Mouse (Mus musculus) spleen, adult 2 months (tissue): ENCODE measurements at regions not wholly inside any gene's neighbourhood (a gene's known extent, or its start where the extent isn't known, plus 50 kb on each side); places are given as distances from the start of the nearest gene placed in this dataset.

Experiments used
- CTCF ChIP-seq: fragments of 200-500 bp; IDR thresholded peaks from 2 replicates; pipeline ENCODE4 v1.5.1; 2011; ENCODE audit warnings: mild to moderate bottlenecking, inconsistent platforms; ENCODE audit not compliant: insufficient read depth, insufficient read length, insufficient replicate concordance; ENCODE audit errors: extremely low read depth
- POLR2A ChIP-seq: fragments of 200-500 bp; IDR thresholded peaks from 2 replicates; pipeline ENCODE4 v1.6.1; 2011; ENCODE audit warnings: low read depth, low read length, inconsistent platforms

DNA sequence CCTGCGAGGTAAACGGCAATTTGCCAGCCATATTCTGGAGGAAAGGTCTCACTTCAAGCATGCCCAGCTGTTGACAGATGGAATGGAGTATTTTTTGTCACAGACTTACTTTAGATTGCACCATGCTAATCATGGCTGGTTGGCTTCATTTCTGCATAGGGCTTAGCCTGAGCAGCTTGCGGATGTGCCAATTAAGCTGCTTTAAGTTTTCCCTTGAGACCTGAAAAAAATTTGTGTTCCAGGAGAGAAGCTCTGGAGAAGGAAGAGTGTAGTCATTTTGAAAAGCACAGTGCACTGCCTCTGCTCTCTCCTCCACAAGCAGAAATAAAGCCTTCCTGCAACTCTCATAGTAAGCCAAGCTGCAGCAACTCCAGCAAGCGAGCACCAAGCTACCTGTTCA lies 182.8 kb upstream of the Pitrm1 start:
- TF ChIP-seq CTCF (no peak), POLR2A (no peak)
